Mouse (Mus musculus) heart, embryonic 15.5 days (tissue): ENCODE results near the gene Dclk1. TPM values are rescaled to one million over a fixed set of nuclear protein-coding genes. Genes with fewer than 3 reads are reported as not detected.

Experiments
- ATAC-seq: fragments of 200-750 bp; cut with Nextera tagmentation; replicated peaks from 2 replicates; pipeline ENCODE4 v1.8.0; 2017; ENCODE audit warnings: low read depth, moderate TSS enrichment; ENCODE audit not compliant: insufficient number of reproducible peaks, insufficient read depth, low FRiP score
- H3K27ac ChIP-seq: fragments of 300-500 bp; sonication (generic); 2 replicates; pipeline ENCODE4 v1.5.1; 2015; ENCODE audit warnings: mild to moderate bottlenecking, inconsistent platforms
- H3K27me3 ChIP-seq: fragments of 300-500 bp; sonication (generic); 2 replicates; pipeline ENCODE4 v1.6.1; 2015; ENCODE audit warnings: inconsistent platforms
- H3K36me3 ChIP-seq: fragments of 300-500 bp; sonication (generic); 2 replicates; pipeline ENCODE4 v1.6.1; 2015; ENCODE audit warnings: mild to moderate bottlenecking, inconsistent platforms
- H3K4me1 ChIP-seq: fragments of 300-500 bp; sonication (generic); replicated peaks from 2 replicates; pipeline ENCODE4 v1.6.1; 2015; ENCODE audit warnings: inconsistent platforms
- H3K4me2 ChIP-seq: fragments of 300-500 bp; sonication (generic); 2 replicates; pipeline ENCODE4 v1.6.1; 2015; ENCODE audit warnings: inconsistent platforms, mild to moderate bottlenecking, moderate library complexity
- H3K4me3 ChIP-seq: fragments of 300-500 bp; sonication (generic); 2 replicates; pipeline ENCODE4 v1.5.1; 2015; ENCODE audit warnings: mild to moderate bottlenecking, inconsistent platforms
- H3K9ac ChIP-seq: fragments of 300-500 bp; sonication (generic); 2 replicates; pipeline ENCODE4 v1.6.1; 2015; ENCODE audit warnings: mild to moderate bottlenecking, inconsistent platforms
- H3K9me3 ChIP-seq: fragments of 300-500 bp; sonication (generic); replicated peaks from 2 replicates; pipeline ENCODE4 v1.6.1; 2016; ENCODE audit warnings: inconsistent platforms
- WGBS: fragments of 180-500 bp; shearing (Covaris S2); methylation state at CpG from one replicate; pipeline ENCODE4 v1.1.7; 2015; ENCODE audit warnings: mixed read lengths; 5-methylcytosine and 5-hydroxymethylcytosine counted together
- polyA plus RNA-seq: library from polyadenylated mRNA; unstranded; fragments of >200 nt; fragmentation: Nextera tagmentation; extraction: Ambion mirVana; gene quantifications from 2 replicates; pipeline ENCODE4 v1.2.1, GENCODE M21; 2015

The Dclk1 gene
- polyA plus RNA-seq, 1 experiment from 2014 or later, result 11.9 TPM

- 53% methylated on average over 1 of the region's 1 CpGs for WGBS
- no peaks in the 10 kb centered on the region for H3K36me3 ChIP-seq
- no peak for ATAC-seq
- no peak overlapping the region for H3K9ac ChIP-seq
- H3K9me3 ChIP-seq, result no peaks in the 10 kb centered on the region
- no peak overlapping the region for H3K4me3 ChIP-seq
- no peaks in the 10 kb centered on the region for H3K27me3 ChIP-seq
- H3K4me1 ChIP-seq, result no peaks in the 10 kb centered on the region
- H3K4me2 ChIP-seq, result no peak overlapping the region
- H3K27ac ChIP-seq, result no peak overlapping the region
These were observed 239.0 kb downstream of the Dclk1 start for GRCm38 (mm10) chr3:55481140-55481539.

- H3K27me3 ChIP-seq, result no peaks in the 10 kb centered on the region
- ATAC-seq, result no peak
- H3K4me3 ChIP-seq, result no peak overlapping the region
- H3K4me2 ChIP-seq, result no peak overlapping the region
- H3K4me1 ChIP-seq, result no peaks in the 10 kb centered on the region
- WGBS, result 43% methylated on average over 4 of the region's 4 CpGs
- no peaks in the 10 kb centered on the region for H3K36me3 ChIP-seq
- H3K9ac ChIP-seq, result no peak overlapping the region
- no peaks in the 10 kb centered on the region for H3K9me3 ChIP-seq
- no peak overlapping the region for H3K27ac ChIP-seq
These were observed 241.2 kb downstream of the Dclk1 start for GRCm38 (mm10) chr3:55483328-55483727.

GRCm38 (mm10) chr3:55489231-55489990, 247.2 kb downstream of the Dclk1 start:
- Histone ChIP-seq H3K27ac (no peak overlapping the region), H3K36me3 (no peaks in the 10 kb centered on the region), H3K4me3 (no peak overlapping the region), H3K9ac (no peak overlapping the region), H3K4me1 (no peaks in the 10 kb centered on the region), H3K27me3 (no peaks in the 10 kb centered on the region), H3K4me2 (no peak overlapping the region), H3K9me3 (no peaks in the 10 kb centered on the region)
- 78% methylated on average over 12 of the region's 12 CpGs for WGBS
- no peak for ATAC-seq

GRCm38 (mm10) chr3:55492021-55492420, 249.9 kb downstream of the Dclk1 start:
- H3K9me3 ChIP-seq, result no peaks in the 10 kb centered on the region
- no peak overlapping the region for H3K4me3 ChIP-seq
- no peak overlapping the region for H3K4me2 ChIP-seq
- H3K36me3 ChIP-seq, result no peaks in the 10 kb centered on the region
- ATAC-seq, result no peak
- H3K27ac ChIP-seq, result no peak overlapping the region
- WGBS, result 64% methylated on average over 6 of the region's 6 CpGs
- no peaks in the 10 kb centered on the region for H3K4me1 ChIP-seq
- H3K27me3 ChIP-seq, result no peaks in the 10 kb centered on the region
- H3K9ac ChIP-seq, result no peak overlapping the region

GRCm38 (mm10) chr3:55494348-55494747, 252.2 kb downstream of the Dclk1 start:
- Histone ChIP-seq H3K27me3 (no peaks in the 10 kb centered on the region), H3K9ac (no peak overlapping the region), H3K27ac (no peak overlapping the region), H3K9me3 (no peaks in the 10 kb centered on the region), H3K36me3 (no peaks in the 10 kb centered on the region), H3K4me3 (no peak overlapping the region), H3K4me2 (no peak overlapping the region), H3K4me1 (no peaks in the 10 kb centered on the region)
- ATAC-seq, result no peak
- WGBS, result 36% methylated on average over 4 of the region's 4 CpGs

- Histone ChIP-seq H3K4me1 (no peaks in the 10 kb centered on the region), H3K9ac (no peak overlapping the region), H3K4me3 (no peak overlapping the region), H3K27ac (no peak overlapping the region), H3K4me2 (no peak overlapping the region), H3K27me3 (no peaks in the 10 kb centered on the region), H3K9me3 (no peaks in the 10 kb centered on the region), H3K36me3 (no peaks in the 10 kb centered on the region)
- no peak for ATAC-seq
- 72% methylated on average over 7 of the region's 7 CpGs for WGBS
These were observed 253.1 kb downstream of the Dclk1 start for GRCm38 (mm10) chr3:55495231-55495630.

- Histone ChIP-seq H3K4me2 (no peak overlapping the region), H3K4me3 (no peak overlapping the region), H3K27me3 (no peaks in the 10 kb centered on the region), H3K4me1 (no peaks in the 10 kb centered on the region), H3K9me3 (no peaks in the 10 kb centered on the region), H3K27ac (no peak overlapping the region), H3K36me3 (no peaks in the 10 kb centered on the region), H3K9ac (no peak overlapping the region)
- WGBS, result 64% methylated on average over 4 of the region's 4 CpGs
- ATAC-seq, result no peak
These were observed 253.7 kb downstream of the Dclk1 start for GRCm38 (mm10) chr3:55495866-55496265.

- no peak overlapping the region for H3K4me2 ChIP-seq
- H3K9me3 ChIP-seq, result no peaks in the 10 kb centered on the region
- H3K27ac ChIP-seq, result no peak overlapping the region
- H3K9ac ChIP-seq, result no peak overlapping the region
- H3K4me1 ChIP-seq, result no peaks in the 10 kb centered on the region
- H3K36me3 ChIP-seq, result no peaks in the 10 kb centered on the region
- H3K27me3 ChIP-seq, result no peaks in the 10 kb centered on the region
- ATAC-seq, result no peak
- H3K4me3 ChIP-seq, result no peak overlapping the region
- 85% methylated on average over 9 of the region's 9 CpGs for WGBS
These were observed 254.3 kb downstream of the Dclk1 start for GRCm38 (mm10) chr3:55496462-55496941.

- no peak overlapping the region for H3K9ac ChIP-seq
- WGBS, result 85% methylated on average over 7 of the region's 7 CpGs
- H3K27me3 ChIP-seq, result no peaks in the 10 kb centered on the region
- no peaks in the 10 kb centered on the region for H3K4me1 ChIP-seq
- H3K36me3 ChIP-seq, result no peaks in the 10 kb centered on the region
- no peak overlapping the region for H3K4me3 ChIP-seq
- no peaks in the 10 kb centered on the region for H3K9me3 ChIP-seq
- no peak for ATAC-seq
- H3K27ac ChIP-seq, result no peak overlapping the region
- no peak overlapping the region for H3K4me2 ChIP-seq
These were observed 257.1 kb downstream of the Dclk1 start for GRCm38 (mm10) chr3:55499298-55499697.

GRCm38 (mm10) chr3:55510198-55510597, 268.0 kb downstream of the Dclk1 start:
- Histone ChIP-seq H3K4me2 (no peak overlapping the region), H3K4me3 (no peak overlapping the region), H3K36me3 (no peaks in the 10 kb centered on the region), H3K9ac (no peak overlapping the region), H3K27ac (no peak overlapping the region), H3K27me3 (no peaks in the 10 kb centered on the region), H3K9me3 (no peaks in the 10 kb centered on the region), H3K4me1 (no peaks in the 10 kb centered on the region)
- WGBS, result 57% methylated on average over 7 of the region's 7 CpGs
- no peak for ATAC-seq

- WGBS, result 42% methylated on average over 6 of the region's 6 CpGs
- no peak overlapping the region for H3K4me3 ChIP-seq
- no peak for ATAC-seq
These were observed 269.5 kb downstream of the Dclk1 start for GRCm38 (mm10) chr3:55511658-55512057.

GRCm38 (mm10) chr3:55515966-55516365, 273.8 kb downstream of the Dclk1 start:
- no peaks in the 10 kb centered on the region for H3K9me3 ChIP-seq
- WGBS, result 82% methylated on average over 5 of the region's 5 CpGs
- H3K27ac ChIP-seq, result no peak overlapping the region
- H3K4me1 ChIP-seq, result no peaks in the 10 kb centered on the region
- no peak for ATAC-seq
- H3K36me3 ChIP-seq, result no peaks in the 10 kb centered on the region
- no peak overlapping the region for H3K9ac ChIP-seq
- H3K4me3 ChIP-seq, result no peak overlapping the region
- H3K4me2 ChIP-seq, result no peak overlapping the region
- H3K27me3 ChIP-seq, result no peaks in the 10 kb centered on the region

More at GRCm38 (mm10) chr3:55511658-55512057, 269.5 kb downstream of the Dclk1 start:
- no peaks in the 10 kb centered on the region for H3K36me3 ChIP-seq
- H3K27me3 ChIP-seq, result no peaks in the 10 kb centered on the region
- no peak overlapping the region for H3K9ac ChIP-seq
- H3K4me1 ChIP-seq, result no peaks in the 10 kb centered on the region
- no peak overlapping the region for H3K27ac ChIP-seq
- no peaks in the 10 kb centered on the region for H3K9me3 ChIP-seq
- H3K4me2 ChIP-seq, result no peak overlapping the region
